Mouse (Mus musculus) embryonic facial prominence, embryonic 10.5 days (tissue): ENCODE data around the gene Nt5c. TPM values are rescaled to one million over a fixed set of nuclear protein-coding genes. Genes with fewer than 3 reads are reported as not detected.
A peak's percentile ranks its signal among the peaks of the same experiment; 100 is the strongest.

Experiments
- DNase-seq: peaks from one replicate; pipeline ENCODE4 v3.0.0-alpha.2; 2017; ENCODE audit warnings: low spot score
- H3K27ac ChIP-seq: fragments of 300-500 bp; sonication (generic); replicated peaks from 2 replicates; pipeline ENCODE4 v1.5.1; 2016; ENCODE audit warnings: mild to moderate bottlenecking
- H3K27me3 ChIP-seq: fragments of 300-500 bp; sonication (generic); replicated peaks from 2 replicates; pipeline ENCODE4 v1.6.1; 2016; ENCODE audit warnings: low read depth, mild to moderate bottlenecking; ENCODE audit not compliant: poor library complexity, severe bottlenecking
- H3K36me3 ChIP-seq: fragments of 300-500 bp; sonication (generic); replicated peaks from 2 replicates; pipeline ENCODE4 v1.6.1; 2016; ENCODE audit warnings: mild to moderate bottlenecking, moderate library complexity
- H3K4me1 ChIP-seq: fragments of 300-500 bp; sonication (generic); 2 replicates; pipeline ENCODE4 v1.6.1; 2016
- H3K4me3 ChIP-seq: fragments of 300-500 bp; sonication (generic); 2 replicates; pipeline ENCODE4 v1.5.1; 2016; ENCODE audit warnings: mild to moderate bottlenecking, moderate library complexity
- H3K9me3 ChIP-seq: fragments of 300-500 bp; sonication (generic); 2 replicates; pipeline ENCODE4 v1.6.1; 2016; ENCODE audit warnings: mild to moderate bottlenecking
- WGBS: fragments of 180-500 bp; shearing (Covaris S2); methylation state at CpG from one replicate; pipeline ENCODE4 v1.1.7; 2016; 5-methylcytosine and 5-hydroxymethylcytosine counted together
- polyA plus RNA-seq: library from polyadenylated mRNA; unstranded; fragments of >200 nt; fragmentation: Nextera tagmentation; extraction: Ambion mirVana; gene quantifications from 2 replicates; pipeline ENCODE4 v1.2.1, GENCODE M21; 2016

Gene Nt5c
- polyA plus RNA-seq, 1 experiment from 2014 or later = 90.9 TPM

- H3K4me1 ChIP-seq = peaks cover 55% of the 10 kb centered on the region
- no peaks in the 10 kb centered on the region for H3K9me3 ChIP-seq
- no peak for DNase-seq
- H3K27ac ChIP-seq = peak overlapping the region; percentile 91
- no peaks in the 10 kb centered on the region for H3K27me3 ChIP-seq
- H3K36me3 ChIP-seq = peaks cover 9% of the 10 kb centered on the region; the same call in 1 of the 2 replicates
- peak overlapping the region; percentile 95 for H3K4me3 ChIP-seq
- WGBS = 5% methylated on average over 28 of the region's 28 CpGs
Measured at GRCm38 (mm10) chr11:115475758-115476237, 15.9 kb downstream of the Nt5c start.

GRCm38 (mm10) chr11:115475025-115475757 lies 16.5 kb downstream of the Nt5c start, which contains the start of gene Armc7:
Gene Armc7 (plus strand): TSS chr11:115475667.
- Histone ChIP-seq H3K9me3 (no peaks in the 10 kb centered on the region), H3K27ac (peak within 1 kb of the TSS; percentile 91), H3K4me3 (peak within 1 kb of the TSS; percentile 95), H3K36me3 (peaks cover 6% of the 10 kb centered on the region; the same call in 1 of the 2 replicates), H3K27me3 (no peaks in the 10 kb centered on the region), H3K4me1 (peaks cover 55% of the 10 kb centered on the region)
- DNase-seq = peak; percentile 96
- WGBS = under 1% methylated on average over 26 of the region's 26 CpGs

GRCm38 (mm10) chr11:115473626-115474275 lies 17.9 kb downstream of the Nt5c start:
- Histone ChIP-seq H3K4me1 (peaks cover 55% of the 10 kb centered on the region), H3K4me3 (peak overlapping the region; percentile 37)

GRCm38 (mm10) chr11:115472183-115472582 lies 19.5 kb downstream of the Nt5c start:
- no peak for DNase-seq
- peak overlapping the region; percentile 91 for H3K27ac ChIP-seq
- no peaks in the 10 kb centered on the region for H3K9me3 ChIP-seq
- H3K4me1 ChIP-seq = peaks cover 62% of the 10 kb centered on the region
- WGBS = 83% methylated on average over 7 of the region's 7 CpGs
- no peaks in the 10 kb centered on the region for H3K36me3 ChIP-seq
- no peaks in the 10 kb centered on the region for H3K27me3 ChIP-seq
- H3K4me3 ChIP-seq = 0 out of 2 replicates have a peak overlapping the region, but pooled peaks have one; percentile 16

More at GRCm38 (mm10) chr11:115473626-115474275, 17.9 kb downstream of the Nt5c start:
- no peaks in the 10 kb centered on the region for H3K27me3 ChIP-seq
- DNase-seq = peak; percentile 93
- peak overlapping the region; percentile 91 for H3K27ac ChIP-seq
- H3K36me3 ChIP-seq = no peaks in the 10 kb centered on the region
- H3K9me3 ChIP-seq = no peaks in the 10 kb centered on the region
- WGBS = 13% methylated on average over 15 of the region's 15 CpGs

- Histone ChIP-seq H3K4me3 (peak overlapping the region; percentile 11; the same call in 1 of the 2 replicates), H3K27me3 (peaks cover 8% of the 10 kb centered on the region; the same call in 1 of the 2 replicates), H3K4me1 (peaks cover 33% of the 10 kb centered on the region), H3K27ac (peak overlapping the region; percentile 52), H3K36me3 (no peaks in the 10 kb centered on the region), H3K9me3 (no peaks in the 10 kb centered on the region)
- 26% methylated on average over 4 of the region's 4 CpGs for WGBS
- DNase-seq = peak; percentile 77
Measured at GRCm38 (mm10) chr11:115467217-115467618, 24.4 kb downstream of the Nt5c start.

GRCm38 (mm10) chr11:115464851-115465250 lies 26.8 kb downstream of the Nt5c start:
- WGBS = 87% methylated on average over 8 of the region's 8 CpGs
- no peak for DNase-seq
- no peaks in the 10 kb centered on the region for H3K36me3 ChIP-seq
- H3K27ac ChIP-seq = no peak overlapping the region
- peaks cover 13% of the 10 kb centered on the region; the same call in 1 of the 2 replicates for H3K27me3 ChIP-seq
- H3K4me3 ChIP-seq = no peak overlapping the region
- no peaks in the 10 kb centered on the region for H3K9me3 ChIP-seq
- peaks cover 45% of the 10 kb centered on the region for H3K4me1 ChIP-seq

- H3K9me3 ChIP-seq = no peaks in the 10 kb centered on the region
- H3K27ac ChIP-seq = no peak overlapping the region
- H3K27me3 ChIP-seq = peaks cover 13% of the 10 kb centered on the region; the same call in 1 of the 2 replicates
- no peak for DNase-seq
- no peak overlapping the region for H3K4me3 ChIP-seq
- no peaks in the 10 kb centered on the region for H3K36me3 ChIP-seq
- WGBS = 82% methylated on average over 11 of the region's 11 CpGs
- H3K4me1 ChIP-seq = peaks cover 47% of the 10 kb centered on the region
Measured at GRCm38 (mm10) chr11:115463397-115463796, 28.3 kb downstream of the Nt5c start.

- whole genome bisulfite sequencing = 81% methylated on average over 16 of the region's 16 CpGs
- H3K27me3 ChIP-seq = peaks cover 13% of the 10 kb centered on the region; the same call in 1 of the 2 replicates
- no peaks in the 10 kb centered on the region for H3K9me3 ChIP-seq
- no peak for DNase-seq
- H3K4me3 ChIP-seq = no peak within 1 kb of the TSS
- peaks cover 49% of the 10 kb centered on the region for H3K4me1 ChIP-seq
- H3K36me3 ChIP-seq = no peaks in the 10 kb centered on the region
- H3K27ac ChIP-seq = no peak within 1 kb of the TSS; the same call in 1 of the 2 replicates
Measured at GRCm38 (mm10) chr11:115462243-115462891, 29.3 kb downstream of the Nt5c start, which contains the start of gene Slc16a5. Gene Slc16a5 (plus strand): TSS chr11:115462474.

GRCm38 (mm10) chr11:115461846-115462242 lies 29.8 kb downstream of the Nt5c start:
- Histone ChIP-seq H3K36me3 (no peaks in the 10 kb centered on the region), H3K9me3 (no peaks in the 10 kb centered on the region), H3K4me1 (peaks cover 49% of the 10 kb centered on the region), H3K27ac (no peak overlapping the region), H3K27me3 (peaks cover 13% of the 10 kb centered on the region; the same call in 1 of the 2 replicates), H3K4me3 (no peak overlapping the region)
- DNase-seq = no peak
- WGBS = 77% methylated on average over 5 of the region's 5 CpGs

GRCm38 (mm10) chr11:115460976-115461375 lies 30.7 kb downstream of the Nt5c start:
- no peak overlapping the region for H3K27ac ChIP-seq
- peaks cover 13% of the 10 kb centered on the region; the same call in 1 of the 2 replicates for H3K27me3 ChIP-seq
- WGBS = 19% methylated on average over 8 of the region's 8 CpGs
- no peak overlapping the region for H3K4me3 ChIP-seq
- H3K36me3 ChIP-seq = no peaks in the 10 kb centered on the region
- H3K4me1 ChIP-seq = peaks cover 47% of the 10 kb centered on the region
- no peak for DNase-seq
- no peaks in the 10 kb centered on the region for H3K9me3 ChIP-seq

- 32% methylated on average over 6 of the region's 6 CpGs for WGBS
- DNase-seq = no peak
- Histone ChIP-seq H3K27ac (no peak overlapping the region), H3K9me3 (0 out of 2 replicates have a peak, but pooled peaks cover 2% of the 10 kb centered on the region), H3K27me3 (peaks cover 6% of the 10 kb centered on the region; the same call in 1 of the 2 replicates), H3K4me3 (no peak overlapping the region), H3K36me3 (no peaks in the 10 kb centered on the region), H3K4me1 (peaks cover 39% of the 10 kb centered on the region)
Measured at GRCm38 (mm10) chr11:115457405-115457804, 34.3 kb downstream of the Nt5c start.

- H3K27ac ChIP-seq = no peak overlapping the region
- peaks cover 26% of the 10 kb centered on the region for H3K4me1 ChIP-seq
- H3K36me3 ChIP-seq = no peaks in the 10 kb centered on the region
- 0 out of 2 replicates have a peak, but pooled peaks cover 2% of the 10 kb centered on the region for H3K9me3 ChIP-seq
- H3K27me3 ChIP-seq = no peaks in the 10 kb centered on the region
- WGBS = 89% methylated on average over 5 of the region's 5 CpGs
- no peak for DNase-seq
- H3K4me3 ChIP-seq = no peak overlapping the region
Measured at GRCm38 (mm10) chr11:115456182-115456581, 35.5 kb downstream of the Nt5c start.
